Mouse (Mus musculus): ENCODE results near the gene Eif4g3.

The Eif4g3 gene

GRCm38 (mm10) chr4:137989426-137989825, 3.4 kb upstream of the Eif4g3 start:
- DNase-seq (ENCODE audit: low spot score): no peak

GRCm38 (mm10) chr4:137990433-137990832, 2.4 kb upstream of the Eif4g3 start:
- no peak for DNase-seq (ENCODE audit: low spot score)

- no peak for DNase-seq (ENCODE audit: low spot score)
Observed at GRCm38 (mm10) chr4:137991240-137991639, 1.6 kb upstream of the Eif4g3 start.

- peak; percentile 93 for DNase-seq (ENCODE audit: low spot score)
Observed at GRCm38 (mm10) chr4:137993291-137993758, 503 bp downstream of the Eif4g3 start.

- DNase-seq (ENCODE audit: low spot score): no peak
Observed at GRCm38 (mm10) chr4:137993821-137994561, 1.2 kb downstream of the Eif4g3 start.

- no peak for DNase-seq (ENCODE audit: low spot score)
Observed at GRCm38 (mm10) chr4:137994562-137995336, 1.9 kb downstream of the Eif4g3 start.

GRCm38 (mm10) chr4:137995399-137995798, 2.6 kb downstream of the Eif4g3 start:
- no peak for DNase-seq (ENCODE audit: low spot score)

- DNase-seq (ENCODE audit: low spot score): no peak
Observed at GRCm38 (mm10) chr4:137998232-137998631, 5.4 kb downstream of the Eif4g3 start.

- DNase-seq (ENCODE audit: low spot score): no peak
Observed at GRCm38 (mm10) chr4:138000682-138001081, 7.9 kb downstream of the Eif4g3 start.

GRCm38 (mm10) chr4:138003909-138004610, 11.2 kb downstream of the Eif4g3 start:
- DNase-seq (ENCODE audit: low spot score): no peak

- DNase-seq (ENCODE audit: low spot score): no peak
Observed at GRCm38 (mm10) chr4:138005781-138006180, 13.0 kb downstream of the Eif4g3 start.

GRCm38 (mm10) chr4:138006951-138007613, 14.3 kb downstream of the Eif4g3 start:
- DNase-seq (ENCODE audit: low spot score): no peak

GRCm38 (mm10) chr4:138008646-138009045, 15.8 kb downstream of the Eif4g3 start:
- DNase-seq (ENCODE audit: low spot score): no peak

- no peak for DNase-seq (ENCODE audit: low spot score)
Observed at GRCm38 (mm10) chr4:138009786-138010502, 17.1 kb downstream of the Eif4g3 start.

GRCm38 (mm10) chr4:138013723-138014479, 21.1 kb downstream of the Eif4g3 start:
- no peak for DNase-seq (ENCODE audit: low spot score)

- no peak for DNase-seq (ENCODE audit: low spot score)
Observed at GRCm38 (mm10) chr4:138015966-138016365, 23.1 kb downstream of the Eif4g3 start.

- DNase-seq (ENCODE audit: low spot score): no peak
Observed at GRCm38 (mm10) chr4:138017085-138017637, 24.3 kb downstream of the Eif4g3 start.

- DNase-seq (ENCODE audit: low spot score): no peak
Observed at GRCm38 (mm10) chr4:138018011-138018410, 25.2 kb downstream of the Eif4g3 start.

- DNase-seq (ENCODE audit: low spot score): no peak
Observed at GRCm38 (mm10) chr4:138020231-138020630, 27.4 kb downstream of the Eif4g3 start.

GRCm38 (mm10) chr4:138021651-138022050, 28.8 kb downstream of the Eif4g3 start:
- DNase-seq (ENCODE audit: low spot score): no peak
